Mouse (Mus musculus): ENCODE data around the gene Mtap. TPM values are rescaled to one million over a fixed set of nuclear protein-coding genes. Genes with fewer than 3 reads are reported as not detected.

Gene Mtap
- polyA plus RNA-seq, 1 experiment from 2014 or later = 11.6 TPM

- Histone ChIP-seq H3K4me2 (ENCODE audit: low read depth, low read length) (no peak overlapping the region), H3K27ac (ENCODE audit: low read depth) (no peak overlapping the region), H3K4me1 (ENCODE audit: insufficient read depth) (no peaks in the 10 kb centered on the region), H3K9ac (replicated peaks) (no peak overlapping the region), H3K4me3 (ENCODE audit: low read depth, low read length) (no peak overlapping the region), H3K27me3 (ENCODE audit: insufficient read depth, low read length) (no peaks in the 10 kb centered on the region), H3K36me3 (replicated peaks; ENCODE audit: insufficient read depth, low read length) (no peaks in the 10 kb centered on the region), H3K9me3 (ENCODE audit: low read length) (no peaks in the 10 kb centered on the region)
- 25% methylated on average over 3 of the region's 3 CpGs for WGBS (ENCODE audit: insufficient replicate concordance)
- ATAC-seq = 0 out of 2 replicates have a peak, but pooled peaks have one; percentile 15
- no peak for TF ChIP-seq CTCF (IDR thresholded peaks at IDR 0.05; ENCODE audit: low read depth)
- TF ChIP-seq EP300 (IDR thresholded peaks at IDR 0.05; ENCODE audit: low read depth) = no peak
- DNase-seq = no peak
Measured at GRCm38 (mm10) chr4:89212178-89212577, 75.3 kb downstream of the Mtap start.

Other genes starting within 250 kb of the Mtap start
- gene Cdkn2a, start 157.5 kb downstream of the Mtap start, polyA plus RNA-seq (2015; fragmentation: Nextera tagmentation; extraction: Ambion mirVana) = not detected in 2 replicates
- gene Cdkn2b, start 173.9 kb downstream of the Mtap start, polyA plus RNA-seq (2015; fragmentation: Nextera tagmentation; extraction: Ambion mirVana) = not detected in 2 replicates

Data from liver, postnatal 0 days (tissue).